Mouse (Mus musculus) limb, embryonic 15.5 days (tissue): ENCODE measurements at regions not wholly inside any gene's neighbourhood (a gene's known extent, or its start where the extent isn't known, plus 50 kb on each side); places are given as distances from the start of the nearest gene placed in this dataset.
"Not testable (repeated sequence)": the region's sequence is repeated elsewhere in the genome, so short reads cannot be mapped to it uniquely, and the experiment has no call there.

Experiments
- ATAC-seq: fragments of 200-750 bp; cut with Nextera tagmentation; 2 replicates; pipeline ENCODE4 v1.8.0; 2017; ENCODE audit warnings: low read depth, moderate TSS enrichment; ENCODE audit not compliant: insufficient number of reproducible peaks, low FRiP score, low TSS enrichment
- H3K27ac ChIP-seq: fragments of 300-500 bp; sonication (generic); 2 replicates; pipeline ENCODE4 v1.5.1; 2015; ENCODE audit warnings: moderate library complexity, mild to moderate bottlenecking, inconsistent platforms
- H3K27me3 ChIP-seq: fragments of 300-500 bp; sonication (generic); 2 replicates; pipeline ENCODE4 v1.6.1; 2015; ENCODE audit warnings: inconsistent platforms
- H3K36me3 ChIP-seq: fragments of 300-500 bp; sonication (generic); 2 replicates; pipeline ENCODE4 v1.6.1; 2015; ENCODE audit warnings: inconsistent platforms
- H3K4me1 ChIP-seq: fragments of 300-500 bp; sonication (generic); 2 replicates; pipeline ENCODE4 v1.6.1; 2015; ENCODE audit warnings: inconsistent platforms
- H3K4me2 ChIP-seq: fragments of 300-500 bp; sonication (generic); 2 replicates; pipeline ENCODE4 v1.6.1; 2015; ENCODE audit warnings: mild to moderate bottlenecking, inconsistent platforms
- H3K4me3 ChIP-seq: fragments of 300-500 bp; sonication (generic); 2 replicates; pipeline ENCODE4 v1.5.1; 2015; ENCODE audit warnings: mild to moderate bottlenecking, inconsistent platforms
- H3K9ac ChIP-seq: fragments of 300-500 bp; sonication (generic); 2 replicates; pipeline ENCODE4 v1.6.1; 2015; ENCODE audit warnings: inconsistent platforms
- H3K9me3 ChIP-seq: fragments of 300-500 bp; sonication (generic); 2 replicates; pipeline ENCODE4 v1.6.1; 2016; ENCODE audit warnings: inconsistent platforms
- WGBS: fragments of 180-500 bp; shearing (Covaris S2); methylation state at CpG from one replicate; pipeline ENCODE4 v1.1.7; 2015; 5-methylcytosine and 5-hydroxymethylcytosine counted together

DNA sequence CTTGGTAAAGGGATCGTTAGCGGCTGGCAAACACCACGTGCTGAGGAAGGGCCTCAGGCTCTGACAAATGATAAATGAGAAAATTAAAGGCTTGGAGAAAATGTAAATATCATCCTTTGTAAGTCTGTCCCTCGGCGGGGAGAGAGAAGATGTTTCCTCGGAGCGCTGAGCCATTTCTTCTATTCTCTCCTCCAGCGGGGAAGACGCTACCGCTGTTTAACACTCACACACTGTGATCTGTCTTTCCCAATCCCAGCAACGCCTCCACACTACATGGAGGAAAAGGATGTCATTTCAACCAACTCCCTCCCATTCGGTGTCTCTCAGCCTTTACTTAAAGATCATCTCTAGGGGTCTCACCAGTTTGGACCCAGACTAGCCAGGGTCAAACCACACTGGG lies 239.0 kb downstream of the Prex1 start:
- Histone ChIP-seq H3K9ac (no peak overlapping the region), H3K27ac (no peak overlapping the region)

DNA sequence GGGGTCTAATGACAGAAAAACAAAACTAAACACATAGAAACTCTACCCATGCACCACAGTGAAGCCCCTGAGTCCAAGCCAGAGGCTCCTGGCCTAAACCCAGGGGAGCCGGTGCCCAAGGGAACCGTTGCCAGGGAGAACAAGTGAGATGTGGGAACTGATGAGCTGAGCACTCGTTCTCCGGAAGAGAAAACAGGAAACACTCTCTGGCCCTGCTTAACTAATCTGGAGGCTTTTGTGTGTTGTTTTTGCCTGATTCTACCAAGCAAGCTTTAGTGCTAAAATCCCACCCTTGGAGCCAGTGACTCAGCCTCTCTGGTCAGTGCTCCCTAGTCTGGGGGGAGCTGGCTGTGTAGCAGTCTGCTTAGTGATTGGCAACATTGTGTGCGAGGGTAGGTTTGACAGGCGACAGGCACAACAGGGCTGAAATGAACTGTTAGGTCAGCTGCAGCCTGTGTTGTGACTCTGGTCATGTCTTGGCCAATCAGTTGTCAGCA lies 242.3 kb downstream of the Prex1 start:
- ATAC-seq = no peak

More for the DNA sequence above, 239.0 kb downstream of the Prex1 start:
- no peaks in the 10 kb centered on the region for H3K27me3 ChIP-seq
- no peak overlapping the region for H3K4me3 ChIP-seq
- no peaks in the 10 kb centered on the region for H3K36me3 ChIP-seq
- WGBS = 70% methylated on average over 12 of the region's 12 CpGs
- no peak for ATAC-seq
- 0 out of 2 replicates have a peak, but pooled peaks cover 13% of the 10 kb centered on the region for H3K4me1 ChIP-seq
- H3K4me2 ChIP-seq = no peak overlapping the region
- H3K9me3 ChIP-seq = no peaks in the 10 kb centered on the region

DNA sequence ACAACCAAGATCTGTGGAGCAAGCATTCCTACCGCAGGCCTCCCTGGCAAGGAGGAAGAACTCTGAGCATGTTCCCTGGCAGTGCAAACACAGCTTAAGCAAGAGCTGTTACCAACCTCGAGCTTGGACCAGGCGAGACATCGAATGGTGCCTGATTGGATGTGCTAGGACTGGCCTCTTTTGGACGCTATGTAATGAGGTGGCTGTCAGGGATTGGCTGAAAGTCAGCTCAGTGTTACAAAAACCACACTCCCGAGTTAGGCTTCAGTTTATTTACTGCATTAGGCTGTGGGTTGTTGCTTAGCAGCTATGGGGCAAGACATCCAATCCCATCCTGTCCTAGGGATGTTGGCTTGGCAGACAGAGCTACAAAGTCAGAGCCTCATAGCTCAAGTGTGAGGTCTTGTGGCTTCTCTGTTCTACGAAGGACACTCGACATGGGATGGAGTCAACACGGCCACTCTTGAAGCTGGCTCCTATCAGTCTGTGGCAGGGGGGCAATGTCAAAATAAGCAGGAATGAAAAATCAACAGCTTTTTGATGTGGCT lies 244.5 kb downstream of the Prex1 start:
- Histone ChIP-seq H3K27ac (no peak overlapping the region), H3K27me3 (no peaks in the 10 kb centered on the region), H3K4me2 (no peak overlapping the region), H3K9ac (no peak overlapping the region), H3K4me1 (peaks cover 14% of the 10 kb centered on the region), H3K9me3 (no peaks in the 10 kb centered on the region), H3K4me3 (no peak overlapping the region), H3K36me3 (no peaks in the 10 kb centered on the region)
- no peak for ATAC-seq
- 79% methylated on average over 9 of the region's 9 CpGs for whole genome bisulfite sequencing

More for the DNA sequence above, 242.3 kb downstream of the Prex1 start:
- H3K27me3 ChIP-seq = no peaks in the 10 kb centered on the region
- no peak overlapping the region for H3K27ac ChIP-seq
- WGBS = 57% methylated on average over 6 of the region's 6 CpGs
- no peaks in the 10 kb centered on the region for H3K36me3 ChIP-seq
- H3K4me2 ChIP-seq = no peak overlapping the region
- 0 out of 2 replicates have a peak, but pooled peaks cover 9% of the 10 kb centered on the region for H3K4me1 ChIP-seq
- H3K9me3 ChIP-seq = no peaks in the 10 kb centered on the region
- no peak overlapping the region for H3K4me3 ChIP-seq
- H3K9ac ChIP-seq = no peak overlapping the region

GRCm38 (mm10) chr2:166467137-166467536 lies 246.5 kb downstream of the Prex1 start:
- no peak overlapping the region for H3K27ac ChIP-seq
- H3K36me3 ChIP-seq = no peaks in the 10 kb centered on the region
- no peak overlapping the region for H3K4me2 ChIP-seq
- WGBS = 62% methylated on average over 7 of the region's 7 CpGs
- H3K27me3 ChIP-seq = no peaks in the 10 kb centered on the region
- peaks cover 25% of the 10 kb centered on the region for H3K4me1 ChIP-seq
- H3K9me3 ChIP-seq = no peaks in the 10 kb centered on the region
- no peak overlapping the region for H3K4me3 ChIP-seq
- H3K9ac ChIP-seq = no peak overlapping the region
- ATAC-seq = no peak

GRCm38 (mm10) chr2:166465531-166465930 lies 248.1 kb downstream of the Prex1 start:
- H3K27ac ChIP-seq = no peak overlapping the region
- H3K36me3 ChIP-seq = no peaks in the 10 kb centered on the region
- H3K4me2 ChIP-seq = no peak overlapping the region
- H3K4me3 ChIP-seq = no peak overlapping the region
- WGBS = 71% methylated on average over 5 of the region's 5 CpGs
- H3K9me3 ChIP-seq = no peaks in the 10 kb centered on the region
- H3K4me1 ChIP-seq = peaks cover 26% of the 10 kb centered on the region
- no peak overlapping the region for H3K9ac ChIP-seq
- no peak for ATAC-seq
- no peaks in the 10 kb centered on the region for H3K27me3 ChIP-seq

DNA sequence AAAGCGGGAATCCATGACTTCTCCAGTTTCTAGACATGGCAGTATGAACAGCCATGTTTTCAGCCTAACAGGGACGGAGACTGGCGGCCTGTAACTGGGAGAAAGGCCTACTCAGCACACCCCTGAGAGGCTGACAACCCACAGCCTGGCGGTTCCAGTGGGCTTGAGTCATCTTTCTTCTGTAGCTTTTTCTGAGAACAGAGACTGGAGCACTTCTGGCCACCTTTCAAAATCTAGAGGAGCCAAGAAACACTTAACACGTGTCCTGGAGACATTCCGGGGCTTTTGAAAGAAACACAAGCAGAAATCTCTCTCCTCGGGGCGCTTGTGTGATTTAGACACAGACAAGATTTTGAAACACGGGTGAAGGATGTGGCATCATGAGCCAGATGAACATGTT lies 250.1 kb downstream of the Prex1 start:
- Histone ChIP-seq H3K4me1 (peaks cover 44% of the 10 kb centered on the region), H3K27me3 (no peaks in the 10 kb centered on the region), H3K9ac (no peak overlapping the region), H3K36me3 (no peaks in the 10 kb centered on the region), H3K9me3 (no peaks in the 10 kb centered on the region), H3K4me2 (no peak overlapping the region), H3K4me3 (no peak overlapping the region), H3K27ac (peak overlapping the region; percentile 43; the same call in 1 of the 2 replicates)
- WGBS = 46% methylated on average over 9 of the region's 9 CpGs
- no peak for ATAC-seq

GRCm38 (mm10) chr2:166461956-166462355 lies 251.7 kb downstream of the Prex1 start:
- no peak overlapping the region for H3K4me3 ChIP-seq
- no peaks in the 10 kb centered on the region for H3K9me3 ChIP-seq
- no peaks in the 10 kb centered on the region for H3K36me3 ChIP-seq
- no peak overlapping the region for H3K27ac ChIP-seq
- WGBS = 84% methylated on average over 3 of the region's 3 CpGs
- H3K4me2 ChIP-seq = no peak overlapping the region
- no peak for ATAC-seq
- H3K9ac ChIP-seq = no peak overlapping the region
- no peaks in the 10 kb centered on the region for H3K27me3 ChIP-seq
- H3K4me1 ChIP-seq = peaks cover 40% of the 10 kb centered on the region

DNA sequence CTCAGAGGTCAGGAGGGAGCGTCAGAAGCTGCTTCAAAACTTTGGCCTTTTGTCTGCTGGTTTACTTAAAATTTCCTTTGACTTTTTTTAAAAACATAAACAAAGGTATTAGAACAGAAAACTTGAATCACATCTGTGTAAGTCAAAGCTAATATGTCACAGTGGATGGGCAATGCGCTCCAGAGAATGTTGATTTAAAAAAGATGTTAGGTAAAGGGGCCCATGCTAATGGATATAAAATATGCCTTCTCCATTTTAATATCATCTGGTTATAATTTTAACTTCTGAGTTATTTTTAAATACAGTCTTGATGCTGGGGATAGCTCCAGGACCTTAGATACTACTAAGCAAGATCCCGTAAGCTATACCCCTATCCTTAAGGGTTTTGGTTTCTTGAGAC lies 252.5 kb downstream of the Prex1 start:
- 69% methylated on average over 3 of the region's 3 CpGs for WGBS
- Histone ChIP-seq H3K36me3 (no peaks in the 10 kb centered on the region), H3K9me3 (no peaks in the 10 kb centered on the region), H3K9ac (no peak overlapping the region), H3K4me3 (no peak overlapping the region), H3K4me2 (no peak overlapping the region), H3K4me1 (peaks cover 40% of the 10 kb centered on the region), H3K27me3 (no peaks in the 10 kb centered on the region), H3K27ac (peak overlapping the region; percentile 74)
- no peak for ATAC-seq

DNA sequence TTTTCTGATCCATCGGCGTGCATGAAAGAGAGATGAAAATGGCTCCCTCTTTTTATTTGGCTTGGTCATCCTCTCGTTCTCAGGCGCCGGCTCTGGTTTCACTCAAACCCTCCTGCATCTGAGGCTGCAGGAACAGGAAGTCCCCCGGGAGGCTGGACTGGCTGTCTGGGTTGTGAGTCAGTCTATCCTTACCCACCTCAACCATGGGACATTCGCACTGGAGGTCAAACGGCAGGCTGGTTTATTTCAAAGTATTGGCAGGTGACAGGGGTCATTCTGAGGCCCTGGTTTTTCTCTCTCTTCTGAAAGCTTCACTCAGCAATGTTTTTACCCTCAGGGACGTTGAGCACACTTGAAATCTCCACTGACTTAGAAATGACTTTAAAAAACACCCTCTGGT lies 253.7 kb downstream of the Prex1 start:
- H3K36me3 ChIP-seq = no peaks in the 10 kb centered on the region
- peaks cover 35% of the 10 kb centered on the region for H3K4me1 ChIP-seq
- 18% methylated on average over 9 of the region's 9 CpGs for WGBS
- no peaks in the 10 kb centered on the region for H3K9me3 ChIP-seq
- ATAC-seq = no peak
- no peak overlapping the region for H3K9ac ChIP-seq
- no peak overlapping the region for H3K27ac ChIP-seq
- H3K27me3 ChIP-seq = no peaks in the 10 kb centered on the region
- H3K4me3 ChIP-seq = no peak overlapping the region
- H3K4me2 ChIP-seq = no peak overlapping the region

- Histone ChIP-seq H3K27me3 (no peaks in the 10 kb centered on the region), H3K4me1 (peaks cover 37% of the 10 kb centered on the region), H3K9me3 (no peaks in the 10 kb centered on the region), H3K27ac (no peak overlapping the region), H3K36me3 (no peaks in the 10 kb centered on the region), H3K4me2 (no peak overlapping the region), H3K9ac (no peak overlapping the region), H3K4me3 (no peak overlapping the region)
- WGBS = 83% methylated on average over 9 of the region's 9 CpGs
- no peak for ATAC-seq
Observed at GRCm38 (mm10) chr2:166458953-166459352, 254.7 kb downstream of the Prex1 start.

- no peak overlapping the region for H3K4me2 ChIP-seq
- no peaks in the 10 kb centered on the region for H3K36me3 ChIP-seq
- H3K27me3 ChIP-seq = no peaks in the 10 kb centered on the region
- H3K4me3 ChIP-seq = no peak overlapping the region
- ATAC-seq = no peak
- no peak overlapping the region for H3K9ac ChIP-seq
- no peak overlapping the region for H3K27ac ChIP-seq
- 50% methylated on average over 16 of the region's 16 CpGs for WGBS
- H3K9me3 ChIP-seq = no peaks in the 10 kb centered on the region
- peaks cover 27% of the 10 kb centered on the region for H3K4me1 ChIP-seq
Observed at GRCm38 (mm10) chr2:166457381-166458172, 256.1 kb downstream of the Prex1 start.

- not testable (repeated sequence) for H3K9me3 ChIP-seq, H3K4me2 ChIP-seq, H3K4me3 ChIP-seq, H3K27me3 ChIP-seq, H3K9ac ChIP-seq, H3K36me3 ChIP-seq
- peak; percentile 75 for ATAC-seq
- peaks cover 22% of the 10 kb centered on the region for H3K4me1 ChIP-seq
- peak overlapping the region; percentile 67; the same call in 1 of the 2 replicates for H3K27ac ChIP-seq
- WGBS = 66% methylated on average over 2 of the region's 7 CpGs
Observed at GRCm38 (mm10) chr2:166454160-166454888, 259.3 kb downstream of the Prex1 start.
